ENCODE assay signal across 8 mouse cellular contexts in the genomic region with DNA sequence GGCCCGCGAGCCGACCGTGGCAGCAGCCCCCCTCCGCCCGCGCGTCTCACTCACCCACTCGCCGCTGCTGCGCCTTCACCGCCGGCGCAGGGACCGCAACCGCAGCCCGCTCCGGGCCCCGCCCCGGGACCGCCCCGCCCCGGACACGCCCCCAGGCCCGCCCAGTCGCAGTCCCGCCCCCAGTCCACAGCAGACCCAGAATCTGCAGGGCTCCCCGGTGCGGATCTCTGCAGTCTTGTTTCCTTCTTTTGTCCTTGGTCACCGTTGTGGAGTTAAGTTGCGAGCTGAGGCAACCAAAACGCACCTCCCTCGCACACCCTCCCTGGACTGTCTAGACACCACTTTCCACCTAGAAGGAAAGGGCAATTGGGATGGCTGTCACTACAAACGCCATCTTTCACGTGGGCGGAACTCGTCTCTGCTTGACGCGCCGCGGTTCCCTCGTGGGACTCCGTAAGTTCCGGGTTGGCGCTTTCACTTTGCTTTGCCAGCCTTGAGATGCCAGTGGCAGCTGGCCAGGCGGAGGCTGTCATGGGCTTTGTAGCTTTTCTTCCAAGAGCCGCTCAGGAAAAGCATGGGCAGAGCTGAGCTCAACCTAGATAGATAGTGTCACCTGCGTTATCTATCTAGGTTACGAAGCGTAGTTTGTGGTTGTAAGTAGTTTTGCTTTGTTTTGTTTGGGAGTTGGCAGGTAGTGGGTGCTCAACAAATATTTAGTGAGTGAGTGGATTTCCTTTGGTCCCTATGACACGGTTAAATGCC. TPM values are rescaled to one million over a fixed set of nuclear protein-coding genes. Genes with fewer than 3 reads are reported as not detected.
DNase-seq lines count a peak whose midpoint lies in the region; ATAC-seq lines count a peak whose summit lies in the region.

A gene (minus strand): TSS at position 442 of the 762 bp plus-strand sequence.

- no peaks in the 10 kb centered on the region for H3K9me3 ChIP-seq in heart, embryonic 10.5 days
- H3K9me3 ChIP-seq in kidney, embryonic 15.5 days (replicated peaks): no peaks in the 10 kb centered on the region

- peak within 1 kb of the TSS; percentile 94 for H3K4me3 ChIP-seq in heart, embryonic 10.5 days
- H3K4me3 ChIP-seq in kidney, embryonic 15.5 days (replicated peaks): peak within 1 kb of the TSS; percentile 76

- H3K4me1 ChIP-seq in heart, embryonic 10.5 days: peaks cover 8% of the 10 kb centered on the region
- no peaks in the 10 kb centered on the region for H3K4me1 ChIP-seq in kidney, embryonic 15.5 days

- peak; percentile 95 to 96 for DNase-seq in B cell, adult 2 months
- peak; percentile 99 for DNase-seq in brain, adult 2 months (ENCODE audit: low read depth, low spot score)
- DNase-seq in heart, embryonic 10.5 days (ENCODE audit: low spot score): peak; percentile 95
- peak; percentile 93 for DNase-seq in liver
- DNase-seq in spleen, postnatal 4 days (ENCODE audit: low spot score in 2 of 2): peak; percentile 89 to 95

- peak within 1 kb of the TSS; percentile 88 for H3K27ac ChIP-seq in heart, embryonic 10.5 days
- peak within 1 kb of the TSS; percentile 76 for H3K27ac ChIP-seq in kidney, embryonic 15.5 days

- peak within 1 kb of the TSS; percentile 76 for H3K4me2 ChIP-seq in kidney, embryonic 15.5 days

- no peaks in the 10 kb centered on the region for H3K36me3 ChIP-seq in heart, embryonic 10.5 days
- no peaks in the 10 kb centered on the region for H3K36me3 ChIP-seq in kidney, embryonic 15.5 days

- peak within 1 kb of the TSS; percentile 75 for H3K9ac ChIP-seq in kidney, embryonic 15.5 days

- ATAC-seq in erythroblast, adult 5-6 weeks (replicated peaks; ENCODE audit: low FRiP score, poor library complexity, severe bottlenecking): peak; percentile 98
- ATAC-seq in kidney, embryonic 15.5 days (replicated peaks; ENCODE audit: low FRiP score): peak; percentile 99
- peak; percentile 85 for ATAC-seq in monocyte, adult 5-6 weeks (replicated peaks; ENCODE audit: insufficient number of reproducible peaks, low FRiP score, low TSS enrichment, poor library complexity, severe bottlenecking)

- under 1% methylated on average over 51 of the region's 51 CpGs for WGBS in heart, embryonic 10.5 days
- under 1% methylated on average over 49 of the region's 51 CpGs for WGBS in kidney, embryonic 15.5 days

- no peaks in the 10 kb centered on the region for H3K27me3 ChIP-seq in heart, embryonic 10.5 days (ENCODE audit: insufficient read depth, poor library complexity, severe bottlenecking)
- H3K27me3 ChIP-seq in kidney, embryonic 15.5 days: 0 out of 2 replicates have a peak, but pooled peaks cover 2% of the 10 kb centered on the region

RNA-seq across cellular contexts. Expression of the gene that starts here (rescaled TPM):
- total RNA-seq in erythroblast, adult 5-6 weeks (2015; ENCODE audit: low replicate concordance): 2.1 and 4.8 TPM in 2 replicates
- total RNA-seq in erythroblast, adult 5-6 weeks (2017; ENCODE audit: low replicate concordance): 1.4 and 5.5 TPM in 2 replicates
- 14.7 and 19.6 TPM in 2 replicates for polyA plus RNA-seq in heart, embryonic 10.5 days (2016; fragmentation: Nextera tagmentation; extraction: Ambion mirVana)
- polyA plus RNA-seq in kidney, embryonic 15.5 days (2015; fragmentation: Nextera tagmentation; extraction: Ambion mirVana): 9.8 and 11.6 TPM in 2 replicates
- 30.2 to 61.0 TPM (median 53.0 TPM) in 3 replicates for total RNA-seq in monocyte, adult 5-6 weeks (2017)

Comparison
In these comparisons a context has a peak if more than half of its experiments do, and no peak if none do; other contexts are left out.
1. Peak in every context shown above with its lines: DNase-seq, ATAC-seq, H3K4me3 ChIP-seq and H3K27ac ChIP-seq.